Mouse (Mus musculus): Measurements from ENCODE around the gene Higd1c. TPM values are rescaled to one million over a fixed set of nuclear protein-coding genes. Genes with fewer than 3 reads are reported as not detected.

The Higd1c gene
- polyA plus RNA-seq, 1 experiment, result not detected

GRCm38 (mm10) chr15:100401811-100402210, 37.5 kb downstream of the Higd1c start:
- TF ChIP-seq CTCF (IDR thresholded peaks at IDR 0.05; ENCODE audit: extremely low read depth, insufficient read depth, insufficient read length, insufficient replicate concordance), result no peak
- no peak for TF ChIP-seq POLR2A (IDR thresholded peaks at IDR 0.05; ENCODE audit: low read depth, low read length)
- Histone ChIP-seq H3K27ac (ENCODE audit: insufficient read depth, low read length) (no peak overlapping the region), H3K27me3 (ENCODE audit: control insufficient read depth, insufficient read depth, low read length) (no peaks in the 10 kb centered on the region), H3K36me3 (ENCODE audit: control insufficient read depth, insufficient read depth, low read length) (peaks cover 38% of the 10 kb centered on the region), H3K4me3 (ENCODE audit: extremely low read depth, insufficient read depth, insufficient read length) (no peak overlapping the region), H3K4me1 (ENCODE audit: control insufficient read depth, insufficient read depth, insufficient read length) (no peaks in the 10 kb centered on the region)
- no peak for DNase-seq (ENCODE audit: low read depth in 1 of 2, low spot score in 2 of 2)
- WGBS, result 96% methylated on average over 4 of the region's 4 CpGs

- WGBS, result 86% methylated on average over 14 of the region's 14 CpGs
- H3K36me3 ChIP-seq (ENCODE audit: control insufficient read depth, insufficient read depth, low read length), result peaks cover 37% of the 10 kb centered on the region
Observed at GRCm38 (mm10) chr15:100402347-100402746, 38.0 kb downstream of the Higd1c start.

GRCm38 (mm10) chr15:100402798-100403197, 38.5 kb downstream of the Higd1c start:
- Histone ChIP-seq H3K27me3 (ENCODE audit: control insufficient read depth, insufficient read depth, low read length) (no peaks in the 10 kb centered on the region), H3K36me3 (ENCODE audit: control insufficient read depth, insufficient read depth, low read length) (peaks cover 34% of the 10 kb centered on the region), H3K4me3 (ENCODE audit: extremely low read depth, insufficient read depth, insufficient read length) (no peak overlapping the region), H3K27ac (ENCODE audit: insufficient read depth, low read length) (no peak overlapping the region), H3K4me1 (ENCODE audit: control insufficient read depth, insufficient read depth, insufficient read length) (no peaks in the 10 kb centered on the region)
- 88% methylated on average over 4 of the region's 4 CpGs for WGBS
- TF ChIP-seq CTCF (IDR thresholded peaks at IDR 0.05; ENCODE audit: extremely low read depth, insufficient read depth, insufficient read length, insufficient replicate concordance) (no peak), POLR2A (IDR thresholded peaks at IDR 0.05; ENCODE audit: low read depth, low read length) (no peak)
- DNase-seq (ENCODE audit: low read depth in 1 of 2, low spot score in 2 of 2), result no peak

More at GRCm38 (mm10) chr15:100402347-100402746, 38.0 kb downstream of the Higd1c start:
- TF ChIP-seq CTCF (IDR thresholded peaks at IDR 0.05; ENCODE audit: extremely low read depth, insufficient read depth, insufficient read length, insufficient replicate concordance), result no peak
- no peak for TF ChIP-seq POLR2A (IDR thresholded peaks at IDR 0.05; ENCODE audit: low read depth, low read length)
- Histone ChIP-seq H3K27me3 (ENCODE audit: control insufficient read depth, insufficient read depth, low read length) (no peaks in the 10 kb centered on the region), H3K27ac (ENCODE audit: insufficient read depth, low read length) (no peak overlapping the region), H3K4me1 (ENCODE audit: control insufficient read depth, insufficient read depth, insufficient read length) (no peaks in the 10 kb centered on the region), H3K4me3 (ENCODE audit: extremely low read depth, insufficient read depth, insufficient read length) (no peak overlapping the region)
- DNase-seq (ENCODE audit: low read depth in 1 of 2, low spot score in 2 of 2), result no peak

GRCm38 (mm10) chr15:100403318-100404000, 39.1 kb downstream of the Higd1c start:
- Histone ChIP-seq H3K36me3 (ENCODE audit: control insufficient read depth, insufficient read depth, low read length) (peaks cover 36% of the 10 kb centered on the region), H3K4me1 (ENCODE audit: control insufficient read depth, insufficient read depth, insufficient read length) (no peaks in the 10 kb centered on the region), H3K27me3 (ENCODE audit: control insufficient read depth, insufficient read depth, low read length) (no peaks in the 10 kb centered on the region), H3K27ac (ENCODE audit: insufficient read depth, low read length) (no peak overlapping the region), H3K4me3 (ENCODE audit: extremely low read depth, insufficient read depth, insufficient read length) (no peak overlapping the region)
- WGBS, result 91% methylated on average over 16 of the region's 16 CpGs
- DNase-seq (ENCODE audit: low read depth in 1 of 2, low spot score in 2 of 2), result no peak
- TF ChIP-seq CTCF (IDR thresholded peaks at IDR 0.05; ENCODE audit: extremely low read depth, insufficient read depth, insufficient read length, insufficient replicate concordance), result no peak
- TF ChIP-seq POLR2A (IDR thresholded peaks at IDR 0.05; ENCODE audit: low read depth, low read length), result no peak

- no peak for DNase-seq (ENCODE audit: low read depth in 1 of 2, low spot score in 2 of 2)
- H3K27ac ChIP-seq (ENCODE audit: insufficient read depth, low read length), result no peak overlapping the region
- H3K27me3 ChIP-seq (ENCODE audit: control insufficient read depth, insufficient read depth, low read length), result no peaks in the 10 kb centered on the region
- no peaks in the 10 kb centered on the region; the same call in 1 of the 2 replicates for H3K4me1 ChIP-seq (ENCODE audit: control insufficient read depth, insufficient read depth, insufficient read length)
- H3K36me3 ChIP-seq (ENCODE audit: control insufficient read depth, insufficient read depth, low read length), result peaks cover 29% of the 10 kb centered on the region
- 44% methylated on average over 5 of the region's 5 CpGs for WGBS
- no peak overlapping the region for H3K4me3 ChIP-seq (ENCODE audit: extremely low read depth, insufficient read depth, insufficient read length)
- no peak for TF ChIP-seq POLR2A (IDR thresholded peaks at IDR 0.05; ENCODE audit: low read depth, low read length)
- no peak for TF ChIP-seq CTCF (IDR thresholded peaks at IDR 0.05; ENCODE audit: extremely low read depth, insufficient read depth, insufficient read length, insufficient replicate concordance)
Observed at GRCm38 (mm10) chr15:100406088-100406487, 41.7 kb downstream of the Higd1c start.

GRCm38 (mm10) chr15:100410918-100411672, 46.8 kb downstream of the Higd1c start:
- DNase-seq (ENCODE audit: low read depth in 1 of 2, low spot score in 2 of 2), result no peak
- Histone ChIP-seq H3K27ac (ENCODE audit: insufficient read depth, low read length) (no peak overlapping the region), H3K4me1 (ENCODE audit: control insufficient read depth, insufficient read depth, insufficient read length) (no peaks in the 10 kb centered on the region; the same call in 1 of the 2 replicates), H3K27me3 (ENCODE audit: control insufficient read depth, insufficient read depth, low read length) (no peaks in the 10 kb centered on the region), H3K4me3 (ENCODE audit: extremely low read depth, insufficient read depth, insufficient read length) (no peak overlapping the region), H3K36me3 (ENCODE audit: control insufficient read depth, insufficient read depth, low read length) (peaks cover 12% of the 10 kb centered on the region)
- TF ChIP-seq CTCF (IDR thresholded peaks at IDR 0.05; ENCODE audit: extremely low read depth, insufficient read depth, insufficient read length, insufficient replicate concordance), result no peak
- no peak for TF ChIP-seq POLR2A (IDR thresholded peaks at IDR 0.05; ENCODE audit: low read depth, low read length)
- 71% methylated on average over 14 of the region's 14 CpGs for WGBS

Measured in spleen, adult 2 months (tissue).